Mouse (Mus musculus) hindbrain, embryonic 15.5 days (tissue): Measurements from ENCODE around the gene Mrpl34. TPM values are rescaled to one million over a fixed set of nuclear protein-coding genes. Genes with fewer than 3 reads are reported as not detected.

Experiments
- ATAC-seq: fragments of 200-750 bp; cut with Nextera tagmentation; 2 replicates; pipeline ENCODE4 v1.8.0; 2017; ENCODE audit warnings: low read depth, moderate number of reproducible peaks, moderate TSS enrichment; ENCODE audit not compliant: low FRiP score
- H3K27ac ChIP-seq: fragments of 300-500 bp; sonication (generic); replicated peaks from 2 replicates; pipeline ENCODE4 v1.5.1; 2015; ENCODE audit warnings: mild to moderate bottlenecking, inconsistent platforms
- H3K27me3 ChIP-seq: fragments of 300-500 bp; sonication (generic); 2 replicates; pipeline ENCODE4 v1.6.1; 2015; ENCODE audit warnings: control low read depth, inconsistent platforms
- H3K36me3 ChIP-seq: fragments of 300-500 bp; sonication (generic); 2 replicates; pipeline ENCODE4 v1.6.1; 2015; ENCODE audit warnings: control low read depth, inconsistent platforms
- H3K4me1 ChIP-seq: fragments of 300-500 bp; sonication (generic); replicated peaks from 2 replicates; pipeline ENCODE4 v1.6.1; 2015; ENCODE audit warnings: control low read depth, inconsistent platforms
- H3K4me2 ChIP-seq: fragments of 300-500 bp; sonication (generic); 2 replicates; pipeline ENCODE4 v1.6.1; 2015; ENCODE audit warnings: moderate library complexity, mild to moderate bottlenecking, inconsistent platforms
- H3K4me3 ChIP-seq: fragments of 300-500 bp; sonication (generic); 2 replicates; pipeline ENCODE4 v1.5.1; 2015; ENCODE audit warnings: mild to moderate bottlenecking, inconsistent platforms
- H3K9ac ChIP-seq: fragments of 300-500 bp; sonication (generic); 2 replicates; pipeline ENCODE4 v1.6.1; 2015; ENCODE audit warnings: inconsistent platforms
- H3K9me3 ChIP-seq: fragments of 300-500 bp; sonication (generic); 2 replicates; pipeline ENCODE4 v1.6.1; 2016; ENCODE audit warnings: control low read depth, inconsistent platforms
- WGBS: fragments of 180-500 bp; shearing (Covaris S2); methylation state at CpG from one replicate; pipeline ENCODE4 v1.1.7; 2015; 5-methylcytosine and 5-hydroxymethylcytosine counted together
- polyA plus RNA-seq: library from polyadenylated mRNA; unstranded; fragments of >200 nt; fragmentation: Nextera tagmentation; extraction: Ambion mirVana; gene quantifications from 2 replicates; pipeline ENCODE4 v1.2.1, GENCODE M21; 2015

The Mrpl34 gene
- polyA plus RNA-seq, 1 experiment from 2014 or later, result 172 TPM

DNA sequence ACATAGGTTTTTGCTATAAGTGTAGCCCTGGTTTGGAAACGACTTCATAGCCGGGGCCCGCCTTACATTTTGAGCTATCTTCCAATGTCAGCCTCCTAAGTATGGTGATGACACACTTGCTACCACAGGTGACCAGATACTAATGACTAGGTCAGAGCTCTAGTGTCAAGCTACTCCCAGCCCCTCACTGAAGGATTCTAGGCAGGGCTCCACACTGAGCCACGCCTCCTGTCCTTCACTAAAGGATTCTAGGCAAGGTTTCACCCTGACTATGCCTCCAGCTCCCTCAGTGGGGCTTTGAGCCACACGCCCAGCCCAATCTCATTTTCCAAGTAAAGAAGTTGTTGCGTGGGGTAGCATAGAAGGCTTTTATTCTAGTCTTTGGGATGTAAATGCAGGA, 4.0 kb upstream of the Mrpl34 start:
- Histone ChIP-seq H3K27me3 (no peaks in the 10 kb centered on the region), H3K9ac (no peak overlapping the region), H3K4me3 (no peak overlapping the region), H3K9me3 (no peaks in the 10 kb centered on the region), H3K36me3 (peaks cover 46% of the 10 kb centered on the region), H3K4me1 (peaks cover 42% of the 10 kb centered on the region), H3K27ac (no peak overlapping the region), H3K4me2 (no peak overlapping the region)
- WGBS, result 92% methylated on average over 6 of the region's 6 CpGs
- ATAC-seq, result no peak

DNA sequence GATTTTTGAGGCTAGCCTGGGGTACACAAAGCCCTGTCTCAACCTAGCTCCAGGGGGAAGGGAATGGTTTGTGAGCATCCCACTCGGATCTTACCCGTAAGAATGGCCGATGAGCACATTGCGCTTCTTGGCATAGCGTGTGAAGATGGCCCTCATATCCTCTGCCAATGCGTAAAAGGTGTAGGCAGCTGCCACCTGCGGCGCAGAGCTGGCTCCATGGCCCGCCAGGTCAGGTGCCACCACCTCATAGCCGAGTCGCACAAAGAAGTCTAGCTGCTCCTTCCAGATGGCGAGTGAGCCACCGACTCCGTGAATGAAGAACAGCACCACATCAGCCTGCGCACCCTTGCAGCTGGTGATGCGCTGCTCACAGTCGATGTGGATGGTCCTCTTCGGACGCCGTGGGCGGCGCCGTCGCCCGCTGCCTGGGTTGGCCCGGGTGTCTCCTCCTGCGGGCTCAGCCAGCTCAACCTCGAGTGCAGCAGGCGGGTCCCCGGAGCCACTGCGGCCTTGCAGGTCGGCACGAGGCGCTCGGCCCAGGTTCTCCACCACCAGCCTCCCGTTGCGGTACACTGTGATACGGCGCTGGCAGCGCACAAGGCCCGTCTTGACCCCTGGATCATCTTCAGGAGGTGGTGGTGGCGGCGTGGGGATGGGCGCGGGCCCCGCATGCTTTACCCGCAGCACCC, 3.5 kb upstream of the Mrpl34 start:
- no peaks in the 10 kb centered on the region for H3K27me3 ChIP-seq
- peak overlapping the region; percentile 79 for H3K4me2 ChIP-seq
- 85% methylated on average over 47 of the region's 47 CpGs for WGBS
- H3K27ac ChIP-seq, result no peak overlapping the region
- peaks cover 45% of the 10 kb centered on the region for H3K36me3 ChIP-seq
- H3K4me1 ChIP-seq, result peaks cover 48% of the 10 kb centered on the region
- no peak for ATAC-seq
- H3K4me3 ChIP-seq, result no peak overlapping the region
- no peak overlapping the region for H3K9ac ChIP-seq
- no peaks in the 10 kb centered on the region for H3K9me3 ChIP-seq

DNA sequence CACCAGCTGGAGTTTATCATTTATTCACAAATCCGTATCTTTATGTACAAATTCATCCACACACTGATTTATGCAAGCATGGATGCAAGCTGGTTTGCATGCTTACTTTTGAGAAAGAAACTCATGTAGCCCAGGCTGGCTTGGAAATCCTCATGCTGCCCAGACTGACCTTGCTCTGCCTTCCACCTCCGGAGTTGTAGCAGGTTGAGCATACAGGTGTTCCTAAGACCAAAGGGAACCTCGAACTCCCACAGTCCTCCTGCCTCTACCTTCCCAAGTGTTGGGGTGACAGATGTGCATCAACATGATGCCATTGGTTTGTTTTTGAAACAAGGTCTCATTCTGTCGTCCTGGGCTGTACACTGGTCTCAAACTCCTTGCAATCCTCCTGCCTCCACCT, 2.6 kb upstream of the Mrpl34 start:
- H3K4me1 ChIP-seq, result peaks cover 48% of the 10 kb centered on the region
- H3K36me3 ChIP-seq, result peaks cover 36% of the 10 kb centered on the region
- H3K4me3 ChIP-seq, result peak overlapping the region; percentile 93
- peak overlapping the region; percentile 95 for H3K9ac ChIP-seq
- H3K4me2 ChIP-seq, result peak overlapping the region; percentile 79
- H3K27me3 ChIP-seq, result no peaks in the 10 kb centered on the region
- 75% methylated on average over 4 of the region's 4 CpGs for WGBS
- no peaks in the 10 kb centered on the region for H3K9me3 ChIP-seq
- ATAC-seq, result no peak
- no peak overlapping the region; the same call in 1 of the 2 replicates for H3K27ac ChIP-seq

DNA sequence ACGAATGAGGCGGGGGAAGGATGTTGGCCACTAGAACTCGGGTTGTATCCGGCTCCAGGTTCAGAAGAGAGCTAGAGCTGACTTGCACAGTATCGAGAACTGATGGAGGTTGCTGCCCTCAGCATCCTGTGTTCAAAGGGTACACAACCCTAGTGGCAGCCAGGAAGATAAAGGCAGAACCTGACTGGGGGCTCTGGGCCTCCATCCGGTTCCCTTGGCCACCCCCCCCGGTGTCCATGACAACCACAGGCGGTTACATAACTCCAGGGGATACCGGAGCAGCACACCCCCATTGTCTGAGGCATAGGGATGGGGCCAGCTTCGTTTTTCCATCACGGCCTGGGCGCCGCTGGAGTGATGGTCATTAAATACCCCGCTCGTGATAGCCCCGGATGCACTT, 2.0 kb upstream of the Mrpl34 start:
- Histone ChIP-seq H3K4me3 (peak overlapping the region; percentile 93), H3K27me3 (no peaks in the 10 kb centered on the region), H3K4me2 (peak overlapping the region; percentile 79), H3K36me3 (peaks cover 30% of the 10 kb centered on the region), H3K27ac (peak overlapping the region; percentile 87), H3K9ac (peak overlapping the region; percentile 95), H3K9me3 (no peaks in the 10 kb centered on the region), H3K4me1 (peaks cover 48% of the 10 kb centered on the region)
- WGBS, result 2% methylated on average over 16 of the region's 16 CpGs
- no peak for ATAC-seq

DNA sequence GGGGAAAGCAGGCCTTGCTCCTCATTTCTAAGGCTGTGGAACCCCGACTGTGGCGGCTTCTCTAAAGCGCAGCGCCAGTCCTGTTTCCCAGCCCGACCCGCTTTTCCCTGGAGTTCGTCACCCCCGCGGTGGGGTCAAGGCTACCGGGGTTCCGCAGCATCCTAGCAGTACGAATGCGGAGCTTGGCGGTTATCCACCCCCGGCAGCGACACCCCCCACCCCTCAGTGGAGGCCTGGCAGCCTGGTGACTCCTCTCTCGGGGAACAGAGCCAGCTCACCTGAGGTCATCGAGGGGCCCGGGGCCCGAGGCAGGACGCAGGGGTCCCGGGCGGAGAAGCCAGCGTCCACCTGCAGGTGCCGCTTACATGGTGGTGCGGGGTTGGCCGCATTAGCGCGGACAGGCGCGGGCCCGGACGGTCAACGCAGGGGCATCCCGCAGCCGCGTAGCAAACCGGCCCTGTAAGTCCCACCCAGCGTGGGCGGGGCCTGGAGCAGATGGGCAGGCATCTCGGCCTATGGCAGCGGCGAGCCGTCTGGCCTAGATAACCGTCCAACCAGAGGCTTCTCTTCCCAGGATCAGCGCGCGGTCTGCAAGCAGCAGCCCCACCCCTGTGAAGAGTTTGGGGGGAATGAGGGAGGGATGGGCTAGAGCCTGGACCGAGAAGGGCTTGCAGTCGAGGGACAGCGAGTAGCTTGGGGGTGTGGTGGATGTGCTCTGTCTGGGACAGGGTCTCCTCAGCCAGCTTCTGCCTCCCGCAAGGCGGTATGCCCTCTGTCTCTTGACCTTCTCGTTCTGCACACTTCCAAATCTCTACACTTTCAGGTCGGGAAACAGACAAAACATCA, 1.3 kb upstream of the Mrpl34 start, which contains the start of gene Abhd8:
Gene Abhd8, minus strand, starts transcription at position 468 of the 846 bp plus-strand sequence.
- peak within 1 kb of the TSS; percentile 79 for H3K4me2 ChIP-seq
- H3K9ac ChIP-seq, result peak within 1 kb of the TSS; percentile 95
- peak; percentile 81 for ATAC-seq
- H3K27me3 ChIP-seq, result no peaks in the 10 kb centered on the region
- WGBS, result under 1% methylated on average over 55 of the region's 55 CpGs
- peak within 1 kb of the TSS; percentile 87 for H3K27ac ChIP-seq
- peaks cover 24% of the 10 kb centered on the region for H3K36me3 ChIP-seq
- peak within 1 kb of the TSS; percentile 93 for H3K4me3 ChIP-seq
- H3K4me1 ChIP-seq, result peaks cover 48% of the 10 kb centered on the region
- no peaks in the 10 kb centered on the region for H3K9me3 ChIP-seq

DNA sequence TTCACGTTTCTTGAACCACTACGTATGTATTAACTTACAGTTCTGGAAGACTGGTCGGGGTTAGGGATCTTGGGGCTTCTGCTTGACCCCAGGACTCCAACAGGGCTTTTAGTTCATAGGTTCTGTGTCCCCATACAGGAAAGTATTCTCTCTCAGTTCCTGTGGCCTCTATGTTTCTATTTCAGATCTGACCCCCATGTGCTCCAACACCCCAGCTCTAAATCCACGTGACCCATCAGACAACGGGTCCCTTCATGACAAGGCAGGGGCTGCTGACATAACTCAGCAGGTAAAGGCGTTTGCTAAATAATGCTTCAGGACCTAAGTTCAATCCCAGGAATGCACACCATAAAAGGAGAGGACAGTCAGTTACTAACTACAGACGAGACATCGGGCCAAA, 974 bp downstream of the Mrpl34 start:
- Histone ChIP-seq H3K9me3 (no peaks in the 10 kb centered on the region), H3K36me3 (peaks cover 9% of the 10 kb centered on the region; the same call in 1 of the 2 replicates), H3K4me1 (peaks cover 55% of the 10 kb centered on the region), H3K27me3 (no peaks in the 10 kb centered on the region), H3K9ac (peak overlapping the region; percentile 56), H3K27ac (peak overlapping the region; percentile 78; the same call in 1 of the 2 replicates), H3K4me3 (peak overlapping the region; percentile 93), H3K4me2 (peak overlapping the region; percentile 70)
- 86% methylated on average over 8 of the region's 8 CpGs for WGBS
- ATAC-seq, result no peak

DNA sequence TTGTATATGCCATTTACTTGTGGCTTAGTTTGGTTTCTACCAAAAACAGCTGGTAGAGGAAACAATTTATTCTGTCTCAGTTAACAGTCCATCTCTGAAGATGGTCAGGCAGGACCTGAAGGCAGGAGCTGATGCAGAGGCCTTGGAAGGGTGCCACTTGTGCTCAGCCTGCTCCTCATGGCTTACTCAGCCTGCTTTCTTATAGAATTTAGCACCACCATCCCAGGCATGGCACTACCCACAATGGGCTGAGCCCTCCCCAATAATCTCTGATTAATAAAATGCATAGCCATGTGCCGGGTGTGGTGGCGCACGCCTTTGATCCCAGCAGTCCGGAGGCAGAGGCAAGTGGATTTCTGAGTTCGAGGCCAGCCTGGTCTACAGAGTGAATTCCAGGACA, 1.4 kb downstream of the Mrpl34 start:
- no peak for ATAC-seq
- Histone ChIP-seq H3K27ac (no peak overlapping the region), H3K9me3 (no peaks in the 10 kb centered on the region), H3K9ac (no peak overlapping the region), H3K4me2 (peak overlapping the region; percentile 70; the same call in 1 of the 2 replicates), H3K4me3 (no peak overlapping the region), H3K4me1 (peaks cover 54% of the 10 kb centered on the region), H3K36me3 (peaks cover 4% of the 10 kb centered on the region; the same call in 1 of the 2 replicates), H3K27me3 (no peaks in the 10 kb centered on the region)
- WGBS, result 94% methylated on average over 5 of the region's 5 CpGs

DNA sequence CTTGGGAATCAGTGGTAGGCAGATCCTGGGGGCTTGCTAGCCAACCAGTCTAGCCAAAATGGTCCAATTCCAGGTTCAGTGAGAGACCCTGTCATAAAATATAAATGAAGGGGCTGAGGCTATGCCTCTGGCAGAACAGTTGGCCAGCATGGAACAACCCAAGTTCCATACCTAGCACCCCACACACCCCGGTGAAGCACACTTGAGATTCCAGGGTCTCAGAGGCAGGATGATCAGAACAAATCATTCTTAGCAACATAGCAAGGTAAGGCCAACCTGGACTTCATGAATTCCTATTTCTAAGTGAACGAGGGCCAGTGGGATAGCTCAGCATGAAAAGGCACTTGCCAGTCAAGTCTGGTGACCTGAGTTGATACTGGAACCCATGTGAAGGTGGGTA, 2.4 kb downstream of the Mrpl34 start:
- no peak for ATAC-seq
- no peak overlapping the region for H3K27ac ChIP-seq
- peaks cover 44% of the 10 kb centered on the region for H3K4me1 ChIP-seq
- 89% methylated on average over 2 of the region's 2 CpGs for WGBS
- 0 out of 2 replicates have a peak, but pooled peaks cover 9% of the 10 kb centered on the region for H3K36me3 ChIP-seq
- H3K4me3 ChIP-seq, result no peak overlapping the region
- H3K9me3 ChIP-seq, result no peaks in the 10 kb centered on the region
- no peak overlapping the region for H3K9ac ChIP-seq
- H3K4me2 ChIP-seq, result no peak overlapping the region
- no peaks in the 10 kb centered on the region for H3K27me3 ChIP-seq

DNA sequence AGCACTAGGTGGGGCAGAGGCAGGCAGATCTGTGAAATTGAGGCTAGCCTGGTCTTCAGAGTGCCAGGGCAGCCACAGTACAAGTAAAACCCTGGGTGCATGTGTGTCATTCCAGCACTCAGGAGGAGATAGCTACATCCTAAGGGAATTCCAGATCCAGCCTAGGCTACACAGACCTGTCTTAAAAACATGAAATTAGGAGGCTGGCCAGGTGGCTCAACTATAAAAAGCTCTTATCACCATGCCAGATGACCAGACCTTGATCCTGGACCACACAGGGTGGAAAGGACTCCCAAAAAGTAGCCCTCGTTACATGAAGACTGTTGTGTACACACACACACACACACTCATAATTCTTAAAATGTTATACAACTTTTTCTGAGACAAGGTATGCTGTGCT, 3.2 kb downstream of the Mrpl34 start:
- no peaks in the 10 kb centered on the region for H3K27me3 ChIP-seq
- H3K4me2 ChIP-seq, result no peak overlapping the region
- no peak overlapping the region for H3K27ac ChIP-seq
- ATAC-seq, result no peak
- H3K9ac ChIP-seq, result no peak overlapping the region
- peaks cover 38% of the 10 kb centered on the region for H3K4me1 ChIP-seq
- no peak overlapping the region for H3K4me3 ChIP-seq
- H3K36me3 ChIP-seq, result 0 out of 2 replicates have a peak, but pooled peaks cover 13% of the 10 kb centered on the region
- H3K9me3 ChIP-seq, result no peaks in the 10 kb centered on the region
- WGBS, result 93% methylated on average over 1 of the region's 1 CpGs

DNA sequence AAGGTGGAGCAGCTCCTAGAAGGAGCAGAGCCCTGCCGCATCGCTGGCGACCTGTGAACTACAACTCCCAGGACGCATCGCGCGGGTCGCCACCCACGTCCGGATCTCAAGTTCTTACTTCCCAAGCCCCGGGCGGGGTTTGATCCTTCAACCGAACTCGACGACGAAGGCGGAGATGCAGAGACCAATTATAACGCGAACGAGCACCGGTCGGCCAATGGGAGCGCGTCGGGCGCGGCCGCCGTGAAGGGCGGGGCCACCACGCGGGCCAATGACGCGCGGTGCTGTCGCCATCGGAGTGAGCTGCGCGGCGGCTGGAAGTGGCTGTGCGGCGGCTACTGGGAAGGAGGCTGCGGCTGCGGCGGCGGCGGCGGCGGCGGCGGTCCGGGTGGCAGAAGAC, 4.2 kb downstream of the Mrpl34 start, which contains the start of gene Dda1:
Gene Dda1, plus strand, starts transcription at position 284 of the 400 bp plus-strand sequence.
- Histone ChIP-seq H3K4me1 (peaks cover 34% of the 10 kb centered on the region), H3K27ac (peak within 1 kb of the TSS; percentile 90), H3K4me3 (peak within 1 kb of the TSS; percentile 81), H3K9me3 (no peaks in the 10 kb centered on the region), H3K4me2 (peak within 1 kb of the TSS; percentile 92), H3K27me3 (no peaks in the 10 kb centered on the region), H3K9ac (peak within 1 kb of the TSS; percentile 68), H3K36me3 (peaks cover 21% of the 10 kb centered on the region)
- under 1% methylated on average over 52 of the region's 52 CpGs for WGBS
- ATAC-seq, result peak; percentile 90

DNA sequence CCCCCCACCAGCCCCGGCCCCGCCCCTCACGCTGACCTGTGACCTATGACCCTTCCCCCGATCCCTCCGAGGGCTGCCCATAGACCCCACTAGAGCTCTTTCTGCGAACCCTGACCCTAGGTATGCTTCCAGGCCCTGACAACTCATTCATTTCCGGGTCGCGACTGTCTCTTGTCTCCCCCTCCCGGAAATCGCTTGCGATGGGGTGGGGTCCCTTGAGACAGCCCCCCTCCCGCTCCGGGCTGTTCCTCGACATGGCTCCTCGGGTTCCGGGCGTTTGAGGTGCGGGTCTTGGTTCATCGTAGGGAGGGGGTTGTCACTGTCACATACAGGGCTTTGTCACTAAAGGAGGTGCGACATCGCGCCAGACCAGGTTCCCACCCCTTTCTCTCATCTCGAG, 4.7 kb downstream of the Mrpl34 start:
- H3K4me2 ChIP-seq, result peak overlapping the region; percentile 92
- H3K9ac ChIP-seq, result peak overlapping the region; percentile 68
- ATAC-seq, result peak; percentile 40
- H3K4me3 ChIP-seq, result peak overlapping the region; percentile 81
- H3K36me3 ChIP-seq, result peaks cover 26% of the 10 kb centered on the region
- H3K4me1 ChIP-seq, result peaks cover 29% of the 10 kb centered on the region
- peak overlapping the region; percentile 90 for H3K27ac ChIP-seq
- no peaks in the 10 kb centered on the region for H3K27me3 ChIP-seq
- no peaks in the 10 kb centered on the region for H3K9me3 ChIP-seq
- WGBS, result under 1% methylated on average over 23 of the region's 24 CpGs
